Mouse (Mus musculus) thymus, postnatal 25 days (tissue): ENCODE results near the gene Cdkl5.

Source experiments
- DNase-seq: peaks from one replicate; pipeline ENCODE4 v3.0.0; 2022

Cdkl5 gene

GRCm38 (mm10) chrX:160994543-160995121 lies at the start of gene Cdkl5:
Gene Cdkl5, minus strand, starts transcription at chrX:160994704.
- peak; percentile 94 for DNase-seq

DNA sequence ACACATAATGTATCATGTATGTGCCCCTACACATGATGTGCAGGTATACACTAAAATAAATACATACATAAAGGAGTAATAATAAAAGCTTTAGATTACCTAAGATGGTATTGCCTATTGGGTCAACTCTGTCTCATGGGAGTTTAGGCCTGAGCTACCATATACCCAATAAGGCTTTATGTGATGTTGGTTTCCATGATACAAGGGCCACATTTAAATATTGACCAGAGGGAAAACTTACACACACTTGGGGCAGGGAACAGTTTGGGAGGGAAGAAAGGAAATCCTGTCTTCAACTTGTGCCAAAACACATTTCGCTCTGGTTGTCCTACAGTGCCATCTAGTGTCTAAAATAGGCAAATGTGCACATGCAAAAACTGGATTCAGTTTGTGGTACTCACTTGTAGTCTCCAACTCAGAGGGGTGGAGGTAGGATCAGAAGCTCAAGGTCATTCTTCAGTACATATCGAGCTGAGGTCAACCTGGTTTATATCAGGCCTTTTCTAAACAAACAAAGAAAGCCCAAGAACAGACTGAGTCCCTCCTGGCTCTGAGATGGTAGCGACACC lies 38.8 kb upstream of the Cdkl5 start:
- peak; percentile 19 for DNase-seq

DNA sequence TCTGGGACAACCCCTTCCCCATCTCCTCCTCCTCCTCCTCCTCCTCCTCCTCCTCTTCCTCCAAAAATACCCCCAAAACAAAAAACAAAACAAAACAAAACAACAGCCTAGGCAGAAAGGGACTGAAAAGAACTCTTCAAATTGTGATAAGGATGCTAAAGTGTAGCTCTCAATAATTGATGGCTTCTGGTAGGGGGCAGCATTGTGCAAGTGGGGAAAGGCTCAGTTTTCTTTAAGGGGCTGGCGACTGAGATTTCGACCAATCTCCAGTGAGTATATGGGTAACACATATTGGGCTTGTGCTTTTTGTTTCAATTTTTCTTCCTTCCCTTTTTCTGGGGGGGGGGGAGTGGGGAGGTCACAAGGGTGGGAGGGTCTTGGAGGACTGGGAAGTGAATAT lies 37.9 kb upstream of the Cdkl5 start:
- DNase-seq = peak; percentile 4

DNA sequence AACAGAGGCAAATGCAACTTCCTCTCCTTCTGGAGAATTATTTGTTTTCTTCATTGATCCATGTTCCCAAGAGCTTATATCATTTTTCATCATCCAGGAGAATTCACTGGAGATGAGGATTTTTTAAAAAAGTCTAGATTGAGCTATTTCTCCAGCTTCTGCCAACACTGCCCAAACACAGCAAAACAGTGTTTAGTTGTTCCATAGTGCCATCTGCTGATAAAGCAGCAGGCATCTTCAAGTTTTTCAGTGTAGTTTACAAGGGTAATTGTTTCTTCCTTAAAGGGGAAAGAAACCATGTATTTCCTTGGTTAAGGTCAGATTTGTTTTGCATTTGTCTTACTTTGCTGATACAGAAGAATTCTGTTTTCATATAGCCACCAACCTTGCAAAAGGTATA lies 35.7 kb upstream of the Cdkl5 start:
- no peak for DNase-seq

DNA sequence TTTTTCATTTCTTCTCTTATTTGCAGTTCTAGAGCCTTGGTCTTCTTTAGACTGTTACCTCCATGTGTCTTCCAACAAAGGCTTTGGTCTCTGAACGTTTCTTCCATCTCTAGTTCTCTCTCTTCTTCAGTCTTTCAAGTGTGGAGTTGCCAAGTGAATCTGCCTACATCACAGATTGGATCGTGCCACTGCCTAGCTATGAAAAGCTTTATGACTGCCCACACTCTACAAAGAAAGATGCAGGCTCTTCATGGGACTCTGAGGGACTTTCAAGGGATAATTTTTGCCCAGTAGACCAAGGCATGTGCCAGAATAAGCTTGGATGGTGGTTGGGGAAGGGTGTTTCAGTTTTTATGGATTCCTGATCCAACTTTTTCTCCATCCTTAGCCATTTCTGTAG lies 30.0 kb upstream of the Cdkl5 start:
- DNase-seq = no peak

DNA sequence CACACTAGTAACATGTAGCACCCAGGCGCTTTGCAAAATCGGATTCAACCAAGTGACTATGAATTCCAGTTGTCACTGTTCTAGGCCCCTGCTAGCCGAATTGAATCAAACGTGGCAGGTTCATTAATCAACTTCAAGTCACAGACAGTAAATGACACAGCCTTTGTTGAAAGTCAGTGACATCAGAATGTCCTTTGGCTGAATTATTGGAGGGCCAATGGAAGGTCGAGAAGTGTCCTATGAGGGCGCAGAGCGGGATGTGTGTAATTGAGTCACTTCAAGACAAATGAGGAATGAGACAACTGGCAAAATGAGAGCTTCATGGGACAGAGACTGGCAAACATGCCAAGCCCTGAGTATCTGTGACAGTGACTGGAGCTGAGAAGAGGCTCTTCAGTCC lies 27.0 kb upstream of the Cdkl5 start:
- DNase-seq = no peak

DNA sequence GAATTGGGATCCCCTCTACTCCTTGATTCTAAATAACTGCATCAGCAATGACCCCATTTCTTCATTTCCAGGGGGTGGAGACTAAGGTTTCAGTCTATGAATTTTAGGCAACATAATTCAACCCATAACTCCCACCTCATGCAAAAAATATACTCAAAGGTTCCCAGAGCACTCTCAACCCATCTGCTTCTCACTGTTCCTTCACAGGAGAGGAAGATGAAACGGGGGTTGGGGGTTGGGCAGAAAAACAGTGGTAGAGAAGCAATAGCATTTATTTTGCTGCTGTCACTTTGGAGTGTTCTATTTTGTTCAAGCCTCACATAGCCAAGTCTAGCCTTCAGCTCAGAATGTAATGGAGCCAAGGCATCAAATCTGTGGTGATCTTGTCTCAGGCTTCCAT lies 23.7 kb upstream of the Cdkl5 start:
- DNase-seq = no peak

GRCm38 (mm10) chrX:161006272-161006671 lies 11.8 kb upstream of the Cdkl5 start:
- no peak for DNase-seq

DNA sequence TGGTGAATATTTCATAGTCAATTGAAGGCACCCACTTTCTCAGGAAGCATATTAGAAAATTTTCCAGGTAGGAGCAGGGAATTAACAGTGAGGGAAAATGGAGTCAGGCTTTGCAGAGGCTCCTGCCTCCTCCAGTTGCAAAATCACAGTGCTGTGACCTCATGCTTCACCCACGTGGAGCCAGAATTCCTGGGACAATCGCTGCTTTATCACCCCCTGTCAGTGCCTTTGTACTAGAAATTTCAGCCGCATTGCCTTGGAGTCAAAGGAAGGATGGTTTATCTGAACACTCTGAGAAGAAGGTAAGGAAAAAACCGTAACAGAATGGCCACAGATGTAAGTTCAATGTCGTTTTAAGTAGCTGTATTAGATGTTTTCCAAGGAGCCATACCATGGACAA lies 1.5 kb upstream of the Cdkl5 start:
- DNase-seq = no peak

- no peak for DNase-seq
Measured at GRCm38 (mm10) chrX:160995131-160995667, 695 bp upstream of the Cdkl5 start.

DNA sequence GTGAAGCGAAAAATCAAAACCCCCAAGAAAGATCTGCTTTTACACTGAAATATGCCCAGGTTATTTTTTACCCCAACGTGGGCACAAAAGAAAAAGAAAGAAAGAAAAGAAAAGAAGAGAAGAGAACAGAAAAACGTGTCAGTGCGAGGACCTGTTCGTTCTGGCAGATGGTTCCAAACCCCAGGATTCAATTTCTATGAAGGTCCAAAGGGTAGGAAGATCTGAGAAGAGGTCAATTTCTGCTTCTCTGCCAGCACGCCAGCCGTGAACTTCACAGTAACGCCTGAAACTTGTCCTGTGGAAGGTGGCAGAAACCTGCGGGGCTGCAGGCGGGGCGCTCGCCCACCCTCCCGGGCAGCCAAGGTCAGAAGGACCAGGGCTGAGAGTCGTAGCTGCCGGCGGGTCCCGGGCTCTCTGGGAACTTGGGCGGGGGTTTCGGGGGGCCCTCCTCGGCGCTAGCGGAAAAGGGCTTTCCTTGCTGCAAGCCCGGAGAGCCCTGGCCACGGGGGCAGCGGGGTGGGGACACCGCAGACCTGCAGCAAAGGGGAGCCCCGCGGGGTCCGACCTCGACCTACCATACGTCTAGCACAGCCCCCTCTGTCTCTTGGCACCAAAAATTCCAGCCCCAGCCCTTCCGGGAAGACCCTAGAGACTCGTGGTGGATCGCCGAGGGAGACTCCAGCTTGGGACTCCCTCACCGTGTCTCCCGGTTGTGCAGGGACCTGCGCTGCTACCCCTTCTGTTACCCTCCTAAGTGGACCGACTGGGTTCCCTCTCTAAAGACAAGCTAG lies 560 bp downstream of the Cdkl5 start:
- no peak for DNase-seq

DNA sequence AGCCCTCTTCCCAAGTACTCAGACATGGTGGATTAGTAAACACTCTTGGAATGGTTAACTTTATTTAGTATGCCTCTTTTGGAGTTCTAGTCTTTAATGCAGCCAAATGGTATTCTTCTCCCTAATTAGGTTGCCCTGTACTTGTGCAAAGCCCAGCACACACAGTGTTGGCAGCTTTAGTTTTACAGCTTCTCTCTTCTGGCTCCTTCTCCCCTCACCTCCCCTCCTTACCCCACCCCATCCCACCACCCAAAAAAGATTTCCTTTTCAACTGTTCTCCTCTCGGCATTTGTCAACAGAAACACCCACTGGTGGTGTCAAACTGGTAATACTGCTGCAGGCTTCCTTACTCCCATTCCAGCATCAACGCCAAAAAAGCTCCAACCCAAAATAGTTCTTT lies 1.8 kb downstream of the Cdkl5 start:
- no peak for DNase-seq

GRCm38 (mm10) chrX:160990276-160990675 lies 4.2 kb downstream of the Cdkl5 start:
- DNase-seq = no peak

GRCm38 (mm10) chrX:160977919-160978318 lies 16.6 kb downstream of the Cdkl5 start:
- DNase-seq = no peak

- no peak for DNase-seq
Measured at GRCm38 (mm10) chrX:160971991-160972545, 22.4 kb downstream of the Cdkl5 start.

GRCm38 (mm10) chrX:160958593-160959131 lies 35.8 kb downstream of the Cdkl5 start:
- no peak for DNase-seq

DNA sequence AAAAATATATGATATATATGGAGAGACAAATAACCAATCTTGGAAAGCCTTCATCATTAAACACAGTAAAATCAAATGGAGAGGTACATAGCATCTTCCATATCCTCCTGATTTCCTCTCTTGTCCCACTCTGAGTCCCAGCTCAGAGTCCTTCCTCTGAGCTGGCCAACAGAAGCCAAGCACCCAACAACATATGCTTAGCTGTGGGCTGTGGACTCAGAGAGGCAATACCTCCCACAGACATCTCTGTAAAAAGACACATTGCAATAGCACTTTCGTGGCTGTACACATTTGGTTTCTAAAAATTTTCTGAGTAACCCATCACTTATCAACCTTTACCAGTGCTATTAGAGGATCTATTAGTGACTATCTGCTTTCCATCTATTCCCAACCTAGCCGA lies 44.9 kb downstream of the Cdkl5 start:
- no peak for DNase-seq

- DNase-seq = no peak
Measured at GRCm38 (mm10) chrX:160944722-160945121, 49.8 kb downstream of the Cdkl5 start.

DNA sequence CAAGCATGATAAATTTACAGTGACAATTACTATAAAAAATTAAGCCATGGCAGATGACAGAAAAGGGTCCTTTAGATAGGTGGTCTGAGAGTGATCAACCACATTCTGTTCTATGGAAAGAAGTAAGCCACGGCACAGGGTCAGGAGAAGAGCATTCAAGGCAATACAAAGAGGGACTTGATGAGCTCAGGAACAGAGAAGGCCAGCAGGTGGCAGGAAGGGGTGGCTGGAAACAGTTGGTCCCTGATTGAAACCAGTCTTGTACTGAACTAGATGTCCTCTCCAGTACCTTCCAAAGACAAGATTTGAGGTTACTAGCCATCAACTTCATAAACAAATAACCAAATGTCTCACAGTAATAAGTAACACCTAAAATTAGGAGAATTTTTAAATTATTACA lies 59.0 kb downstream of the Cdkl5 start:
- no peak for DNase-seq

DNA sequence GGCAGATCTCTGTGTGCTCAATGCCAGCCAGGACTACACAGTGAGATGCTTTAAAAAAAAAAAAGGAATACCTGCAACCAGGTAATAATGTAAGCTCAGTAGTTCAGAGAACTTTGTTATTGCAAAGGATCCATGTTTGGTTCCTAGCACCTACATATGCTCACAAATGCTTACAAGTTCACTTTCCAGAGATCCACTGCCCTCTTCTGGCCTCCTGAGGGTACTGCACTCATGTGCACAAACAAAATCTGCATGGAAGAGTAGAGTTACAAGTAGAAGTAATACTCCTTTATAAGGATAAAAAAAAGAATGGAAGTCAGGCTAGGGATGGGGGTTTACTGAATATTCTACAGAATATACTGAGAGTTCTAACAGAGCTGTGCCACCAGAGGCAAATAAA lies 63.8 kb downstream of the Cdkl5 start:
- DNase-seq = no peak

DNA sequence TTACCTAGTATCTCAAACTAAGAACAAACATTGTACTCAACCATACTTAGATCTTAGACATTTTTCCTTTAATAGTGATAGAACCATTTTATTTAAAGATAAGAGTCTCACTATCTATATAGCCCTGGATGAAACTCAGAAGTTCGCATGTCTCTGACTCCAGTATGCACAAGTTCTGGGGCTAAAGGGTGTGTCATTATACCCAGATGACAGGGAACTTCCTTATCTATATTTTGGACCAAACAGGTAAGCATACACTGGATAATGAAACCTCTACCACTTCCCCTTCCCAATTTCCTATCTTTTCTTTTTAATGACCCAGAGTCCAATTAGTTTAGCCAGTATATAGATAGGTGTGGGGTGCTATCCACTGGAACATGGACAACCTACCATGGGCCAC lies 65.6 kb downstream of the Cdkl5 start:
- DNase-seq = no peak

DNA sequence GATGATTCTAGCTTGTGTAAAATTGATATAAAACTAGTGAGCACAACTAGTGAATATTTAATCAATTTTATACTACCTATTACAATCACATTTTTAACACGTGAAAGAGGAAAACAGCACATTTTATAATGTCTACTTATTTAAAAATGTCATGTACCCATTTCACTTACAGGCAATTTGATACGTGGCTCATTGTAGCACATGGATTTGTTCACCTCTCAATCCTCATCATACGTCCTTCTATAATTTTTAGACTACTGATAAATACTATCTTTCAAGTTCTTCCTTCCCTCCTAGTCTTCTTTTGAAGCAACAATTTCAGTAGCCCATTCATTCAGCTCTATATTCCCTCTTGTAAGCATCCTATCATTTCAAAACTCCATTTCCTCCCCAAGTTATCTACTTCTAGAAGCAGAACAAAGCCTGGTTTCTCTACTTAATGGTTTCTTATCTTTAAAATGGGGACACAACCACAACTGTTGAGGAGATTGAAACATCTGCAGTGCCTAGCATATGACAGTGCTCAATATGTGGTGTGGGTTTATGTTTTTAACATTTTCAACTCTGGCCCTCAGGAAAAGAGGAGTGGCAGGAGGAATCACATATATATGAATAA lies 75.4 kb downstream of the Cdkl5 start:
- no peak for DNase-seq

- no peak for DNase-seq
Measured at GRCm38 (mm10) chrX:160906952-160907351, 87.6 kb downstream of the Cdkl5 start, which contains the start of gene Gja6. Gene Gja6, minus strand, starts transcription at chrX:160907052.
